Mouse (Mus musculus) lung, adult 2 months (tissue): ENCODE results near the gene Zfp951.
"Not testable (repeated sequence)": the region's sequence is repeated elsewhere in the genome, so short reads cannot be mapped to it uniquely, and the experiment has no call there.

Experiments used
- CTCF ChIP-seq: fragments of 200-500 bp; IDR thresholded peaks from 2 replicates; pipeline ENCODE4 v1.5.1; 2011; ENCODE audit warnings: mild to moderate bottlenecking, low read length, control low read depth; ENCODE audit not compliant: insufficient read depth
- POLR2A ChIP-seq: fragments of 200-500 bp; IDR thresholded peaks from 2 replicates; pipeline ENCODE4 v1.6.1; 2011; ENCODE audit warnings: low read depth, mild to moderate bottlenecking, control low read depth, low read length, borderline replicate concordance; ENCODE audit errors: extremely low read depth

- not testable (repeated sequence) for TF ChIP-seq POLR2A, CTCF
These were observed 5.3 kb downstream of the Zfp951 start for GRCm38 (mm10) chr5:104854546-104854945.
